Mouse (Mus musculus) macrophage (primary cell): Measurements from ENCODE around the gene Prdm1. TPM values are rescaled to one million over a fixed set of nuclear protein-coding genes. Genes with fewer than 3 reads are reported as not detected.

Experiments used
- H3K27ac ChIP-seq: fragments of 350-480 bp; formaldehyde crosslinking; 2 replicates; pipeline ENCODE4 v1.9.0; 2021
- H3K36me3 ChIP-seq: fragments of 350-480 bp; formaldehyde crosslinking; 2 replicates; pipeline ENCODE4 v1.9.0; 2021; ENCODE audit errors: inconsistent target
- H3K4me3 ChIP-seq: fragments of 350-480 bp; formaldehyde crosslinking; 2 replicates; pipeline ENCODE4 v1.9.0; 2021; ENCODE audit errors: inconsistent target
- H3K79me2 ChIP-seq: fragments of 350-480 bp; formaldehyde crosslinking; 2 replicates; pipeline ENCODE4 v1.9.0; 2021; ENCODE audit errors: inconsistent target
- WGBS: methylation state at CpG from one replicate; pipeline ENCODE4 v1.1.7; 2026; ENCODE audit warnings: inconsistent platforms; ENCODE audit not compliant: missing documents; 5-methylcytosine and 5-hydroxymethylcytosine counted together
- polyA plus RNA-seq: library from polyadenylated mRNA; stranded (reverse); fragments of 250-400 nt; gene quantifications from 3 replicates; pipeline ENCODE4 v1.2.4, GENCODE M21; 2018; ENCODE audit warnings: inconsistent platforms

The Prdm1 gene
- polyA plus RNA-seq, 1 experiment from 2014 or later: 13.7 TPM

DNA sequence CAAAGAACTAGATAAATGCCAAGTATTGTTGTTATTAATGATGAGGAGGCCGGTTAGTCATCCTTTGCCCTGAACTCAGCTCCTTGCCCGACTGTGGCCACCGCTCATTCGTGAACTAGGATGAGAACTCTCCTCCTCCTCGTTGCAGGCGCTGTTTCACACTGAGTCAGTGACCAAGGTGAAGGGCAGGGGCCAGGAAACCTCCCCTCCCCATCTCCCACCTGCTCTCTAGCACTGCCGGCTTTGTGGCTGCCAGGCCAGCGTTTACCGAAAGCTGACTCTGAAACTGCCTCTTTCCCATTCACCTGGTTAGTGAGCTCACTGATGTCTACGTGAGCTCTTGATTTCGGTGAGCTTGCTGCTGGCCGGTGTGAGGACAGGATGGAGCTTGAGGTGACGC, 127.7 kb downstream of the Prdm1 start:
- 89% methylated on average over 13 of the region's 13 CpGs for WGBS
- Histone ChIP-seq H3K27ac (no peak overlapping the region), H3K4me3 (no peak overlapping the region), H3K79me2 (no peaks in the 10 kb centered on the region), H3K36me3 (no peaks in the 10 kb centered on the region)

DNA sequence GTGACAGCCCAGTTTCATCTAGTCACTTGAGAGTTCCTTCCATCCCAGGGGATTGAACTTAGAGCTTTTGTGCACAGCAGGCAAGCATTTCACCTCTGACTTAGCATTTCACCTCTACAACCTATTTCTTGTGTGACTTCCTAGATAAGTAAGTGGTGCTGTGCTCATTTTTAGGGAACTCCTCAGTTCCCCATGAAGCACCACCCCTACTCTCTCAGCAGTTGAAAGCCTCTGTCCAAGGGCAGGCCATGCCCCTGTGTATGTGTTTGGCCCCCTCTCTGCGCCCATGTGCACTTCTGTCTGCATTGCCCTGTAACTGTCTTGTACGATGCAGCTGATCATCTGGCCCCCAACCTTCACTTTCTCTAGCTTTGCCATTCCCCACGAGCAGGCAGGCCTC, 128.2 kb downstream of the Prdm1 start:
- no peak overlapping the region for H3K27ac ChIP-seq
- 63% methylated on average over 3 of the region's 3 CpGs for WGBS

DNA sequence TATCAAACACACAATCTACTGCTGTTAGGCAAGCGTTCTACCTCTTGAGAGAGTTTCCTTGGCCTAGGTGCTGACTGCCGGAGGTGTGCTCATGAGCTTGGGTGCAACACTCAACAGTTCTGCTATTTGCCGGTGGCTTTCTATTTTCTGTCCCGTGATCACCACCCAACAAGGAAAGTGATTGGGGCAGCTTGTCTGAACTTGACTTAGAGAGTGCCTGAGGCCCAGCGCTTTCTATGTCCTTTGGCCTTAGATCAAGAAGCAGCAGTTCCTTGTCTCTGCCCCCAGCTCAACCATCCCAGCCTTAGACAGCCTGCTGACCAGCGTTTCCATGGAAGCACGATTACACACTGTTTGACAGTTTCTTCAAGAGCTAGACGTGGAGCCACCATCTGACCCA, 135.4 kb downstream of the Prdm1 start:
- Histone ChIP-seq H3K79me2 (no peaks in the 10 kb centered on the region), H3K4me3 (no peak overlapping the region), H3K27ac (no peak overlapping the region), H3K36me3 (no peaks in the 10 kb centered on the region)
- 94% methylated on average over 8 of the region's 8 CpGs for WGBS

More for the DNA sequence above, 128.2 kb downstream of the Prdm1 start:
- H3K79me2 ChIP-seq: no peaks in the 10 kb centered on the region
- H3K36me3 ChIP-seq: no peaks in the 10 kb centered on the region
- H3K4me3 ChIP-seq: no peak overlapping the region

DNA sequence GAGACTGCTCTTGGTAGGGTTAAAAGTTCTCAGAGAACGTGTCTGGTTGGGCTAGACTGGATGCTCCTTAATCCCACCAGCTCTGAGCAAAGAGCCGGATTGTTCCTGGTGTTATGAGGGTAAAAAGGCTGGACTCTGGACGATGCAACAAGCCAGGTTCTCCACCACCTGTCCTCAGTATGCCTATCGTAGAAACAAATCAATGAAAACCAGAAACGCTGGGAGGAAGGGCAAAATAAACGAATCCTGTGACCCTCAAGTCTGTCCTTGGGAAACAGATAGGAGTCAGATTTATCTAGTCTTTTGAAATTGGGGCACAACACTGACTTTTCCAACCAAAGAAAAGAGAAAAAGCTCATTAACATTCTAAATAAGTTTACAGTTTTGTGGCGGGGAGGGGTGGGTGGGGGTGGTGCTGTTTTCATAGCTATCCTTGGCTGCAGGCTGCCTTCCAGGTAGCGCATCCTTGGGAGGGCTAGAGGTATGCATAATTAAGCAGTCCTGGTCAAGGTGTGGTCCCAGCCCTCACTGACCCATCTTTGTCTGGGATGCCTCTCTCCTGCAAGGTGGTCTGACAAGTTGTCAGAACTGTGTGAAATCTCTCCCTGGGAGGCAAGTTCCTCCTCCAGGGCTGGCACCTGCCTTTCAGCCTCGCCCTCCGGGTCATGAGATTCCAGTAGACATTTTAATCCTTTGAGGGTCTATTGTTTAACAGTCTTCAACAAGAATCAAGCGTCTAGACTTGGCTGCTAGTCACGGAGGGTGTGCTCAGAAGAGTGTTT, 136.6 kb downstream of the Prdm1 start:
- WGBS: 89% methylated on average over 12 of the region's 12 CpGs
- H3K79me2 ChIP-seq: no peaks in the 10 kb centered on the region
- H3K36me3 ChIP-seq: no peaks in the 10 kb centered on the region
- H3K4me3 ChIP-seq: no peak overlapping the region
- no peak overlapping the region for H3K27ac ChIP-seq

DNA sequence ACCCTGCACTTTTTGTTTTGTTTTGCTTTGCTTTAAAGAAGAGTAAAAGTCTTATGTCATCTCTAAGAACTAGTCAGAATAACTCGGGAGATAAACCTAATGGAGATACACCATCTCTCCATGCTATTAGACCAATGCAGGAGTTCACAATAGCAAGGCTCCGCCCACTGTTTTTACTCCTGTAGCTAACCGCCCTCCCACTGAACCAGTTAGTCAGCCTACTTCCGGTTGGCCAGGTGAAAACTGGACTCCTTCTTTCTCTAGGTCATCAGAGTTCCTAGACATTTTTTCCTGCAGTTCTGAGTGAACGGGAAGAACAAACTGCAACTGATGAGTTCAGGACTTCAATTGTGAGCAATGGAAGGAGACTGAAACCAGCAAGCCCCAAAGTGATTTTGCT, 138.0 kb downstream of the Prdm1 start:
- H3K27ac ChIP-seq: no peak overlapping the region
- 84% methylated on average over 5 of the region's 5 CpGs for WGBS
- no peak overlapping the region for H3K4me3 ChIP-seq
- no peaks in the 10 kb centered on the region for H3K79me2 ChIP-seq
- no peaks in the 10 kb centered on the region for H3K36me3 ChIP-seq

DNA sequence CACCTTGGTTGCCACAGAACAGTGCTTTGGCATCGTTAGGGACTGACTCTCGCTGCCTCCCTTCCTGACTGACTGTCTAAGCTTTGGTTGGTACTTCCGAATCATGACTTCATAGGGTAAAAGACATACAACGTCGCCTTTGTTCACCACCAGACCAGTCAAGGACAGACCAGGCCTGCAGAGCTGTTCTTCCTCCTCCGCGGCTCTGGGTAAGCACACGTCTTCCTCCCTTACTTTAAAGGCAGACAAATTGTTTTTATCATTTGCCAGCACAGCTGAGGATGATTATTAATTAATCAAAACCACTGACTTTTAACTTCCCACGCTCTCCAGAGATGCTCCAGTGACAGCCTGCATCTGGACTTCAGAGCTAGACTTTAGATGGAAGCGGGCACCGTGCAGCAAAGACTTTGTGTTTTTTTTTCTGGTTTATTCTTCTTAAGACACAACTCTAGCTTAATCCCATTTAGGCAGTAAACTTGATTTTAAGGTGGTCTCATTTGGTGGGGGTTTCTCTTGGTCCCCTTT, 139.5 kb downstream of the Prdm1 start:
- H3K4me3 ChIP-seq: no peak overlapping the region
- 95% methylated on average over 11 of the region's 11 CpGs for WGBS
- H3K36me3 ChIP-seq: no peaks in the 10 kb centered on the region
- no peak overlapping the region for H3K27ac ChIP-seq
- H3K79me2 ChIP-seq: no peaks in the 10 kb centered on the region
